Mouse (Mus musculus): Measurements from ENCODE around the gene Npm1.

The Npm1 gene

DNA sequence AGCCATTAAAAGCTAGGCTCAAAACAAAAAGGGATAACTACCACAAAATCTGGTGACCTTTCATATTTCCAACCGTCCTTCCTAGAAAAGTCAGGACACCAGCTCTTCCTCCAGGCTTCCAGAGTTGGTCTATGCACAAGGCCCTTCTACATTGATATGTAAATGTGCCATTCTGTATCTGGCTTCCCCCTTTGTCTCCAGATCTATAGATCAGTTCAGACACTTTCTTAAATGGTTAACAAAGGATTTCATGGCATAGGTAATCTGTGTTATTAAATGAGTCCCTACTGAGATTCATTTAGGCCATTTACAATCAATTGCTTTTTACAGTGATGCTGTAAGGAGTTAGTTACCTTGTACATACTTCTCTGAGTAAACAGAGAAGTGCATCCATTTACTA is 16.8 kb upstream of the Npm1 start:
- no peak for DNase-seq

DNA sequence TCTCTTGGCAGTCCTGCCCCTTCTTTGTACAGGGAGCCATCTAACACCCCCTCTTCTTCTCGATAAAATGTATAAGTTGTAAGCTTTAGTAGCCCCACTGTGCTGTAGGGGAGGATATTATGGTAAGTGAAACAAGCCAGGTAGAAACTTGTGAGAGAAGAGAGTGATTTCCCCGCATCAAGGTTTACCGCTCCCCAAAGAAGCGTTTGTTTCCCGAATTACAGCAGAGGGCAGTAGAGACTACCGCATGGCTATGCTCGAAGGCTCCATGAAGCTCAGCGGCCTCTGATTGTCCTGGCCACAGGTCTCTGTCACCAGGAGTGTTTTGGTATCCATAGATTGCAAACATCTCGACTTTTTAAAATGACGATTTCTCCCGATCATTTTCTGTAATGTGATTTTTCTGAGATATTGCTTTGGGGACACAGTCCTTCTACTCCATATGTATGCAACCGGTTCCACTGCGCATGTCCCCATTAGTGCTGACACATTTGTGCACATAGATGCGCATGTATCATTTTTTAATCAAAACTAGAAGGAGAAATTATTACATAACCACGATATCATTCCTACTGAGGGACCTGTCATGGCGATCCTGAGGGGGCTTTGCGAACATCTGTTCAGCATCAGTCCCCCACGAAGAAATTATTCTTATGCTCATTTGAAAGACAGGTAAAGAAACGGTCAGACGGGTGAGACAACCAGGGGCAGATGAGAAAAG is 13.7 kb upstream of the Npm1 start:
- peak in 1 of 2 experiments; percentile 50 for DNase-seq

GRCm38 (mm10) chr11:33175768-33176167 is 12.8 kb upstream of the Npm1 start:
- no peak for DNase-seq

- peak in 1 of 2 experiments; percentile 65 for DNase-seq
Measured at GRCm38 (mm10) chr11:33170489-33170888, 7.5 kb upstream of the Npm1 start.

- DNase-seq, result peak; percentile 78 to 82
Measured at GRCm38 (mm10) chr11:33162211-33162997, 602 bp downstream of the Npm1 start.

DNA sequence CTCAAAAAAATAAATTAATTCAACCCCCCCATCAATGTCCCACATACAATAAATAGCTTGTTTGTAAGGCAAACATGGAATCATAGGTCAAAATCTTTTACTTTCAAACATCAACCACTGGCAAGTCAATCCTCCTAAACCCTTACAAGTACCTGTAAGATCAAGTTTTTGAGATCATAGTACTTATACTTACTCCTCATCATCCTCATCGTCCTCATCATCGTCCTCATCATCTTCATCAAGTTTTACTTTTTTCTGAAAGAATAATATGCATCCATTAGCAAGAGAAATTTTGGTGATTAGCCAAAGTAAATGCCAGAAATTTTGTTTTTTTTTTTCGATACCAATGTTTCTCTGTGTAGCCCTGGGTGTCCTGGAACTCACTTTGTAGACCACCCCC is 3.3 kb downstream of the Npm1 start:
- no peak for DNase-seq

- no peak for DNase-seq
Measured at GRCm38 (mm10) chr11:33157453-33158196, 5.4 kb downstream of the Npm1 start.

GRCm38 (mm10) chr11:33156436-33157015 is 6.5 kb downstream of the Npm1 start:
- DNase-seq, result no peak

GRCm38 (mm10) chr11:33154459-33154858 is 8.5 kb downstream of the Npm1 start:
- no peak for DNase-seq

DNA sequence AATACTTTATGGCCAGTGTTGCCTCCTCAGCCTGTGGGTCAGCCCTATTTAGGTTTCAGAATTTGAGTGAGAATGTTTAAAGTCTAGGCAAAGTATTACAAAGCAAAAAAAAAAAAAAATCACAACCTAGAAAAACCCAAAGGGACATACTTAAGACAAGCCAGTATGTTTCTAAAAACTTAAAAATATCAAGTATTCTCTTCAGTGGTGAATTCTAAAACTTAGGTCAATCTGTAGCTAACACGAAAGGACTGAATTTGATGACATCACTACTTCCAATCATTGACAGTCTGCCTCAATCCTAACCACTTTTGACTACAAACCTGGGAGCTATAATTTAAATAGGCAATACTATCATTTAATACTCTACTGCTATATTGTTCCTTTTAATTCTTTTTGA is 10.0 kb downstream of the Npm1 start:
- DNase-seq, result no peak

GRCm38 (mm10) chr11:33151780-33152145 is 11.2 kb downstream of the Npm1 start:
- DNase-seq, result no peak

- no peak for DNase-seq
Measured at GRCm38 (mm10) chr11:33151128-33151779, 11.8 kb downstream of the Npm1 start.

- no peak for DNase-seq
Measured at GRCm38 (mm10) chr11:33150364-33150763, 12.6 kb downstream of the Npm1 start.

- no peak for DNase-seq
Measured at GRCm38 (mm10) chr11:33149453-33149852, 13.6 kb downstream of the Npm1 start.

DNA sequence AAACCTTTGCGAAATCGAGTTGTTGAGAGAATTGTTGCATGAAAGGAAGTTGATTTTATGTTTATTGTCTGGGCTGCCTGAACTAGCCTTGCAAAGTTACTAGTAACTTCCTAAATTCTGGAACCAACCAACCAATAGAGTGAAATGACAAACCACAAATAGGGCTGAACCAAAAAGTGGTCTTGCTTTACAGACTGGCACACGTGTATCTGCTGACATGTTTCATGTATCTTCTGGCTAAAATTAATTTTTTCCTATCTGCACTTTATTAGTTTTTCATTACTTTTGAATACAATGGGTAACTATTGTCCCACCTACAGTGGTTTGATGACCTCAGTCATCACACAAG is 13.9 kb downstream of the Npm1 start:
- no peak for DNase-seq

GRCm38 (mm10) chr11:33148338-33149087 is 14.5 kb downstream of the Npm1 start:
- DNase-seq, result peak; percentile 83 to 85

- DNase-seq, result peak; percentile 64 to 83
Measured at GRCm38 (mm10) chr11:33147572-33148337, 15.3 kb downstream of the Npm1 start.

GRCm38 (mm10) chr11:33147171-33147571 is 15.8 kb downstream of the Npm1 start, which contains the start of gene Fgf18:
TSS of gene Fgf18 (minus strand) at chr11:33147400.
- peak in 1 of 2 experiments; percentile 62 for DNase-seq

DNA sequence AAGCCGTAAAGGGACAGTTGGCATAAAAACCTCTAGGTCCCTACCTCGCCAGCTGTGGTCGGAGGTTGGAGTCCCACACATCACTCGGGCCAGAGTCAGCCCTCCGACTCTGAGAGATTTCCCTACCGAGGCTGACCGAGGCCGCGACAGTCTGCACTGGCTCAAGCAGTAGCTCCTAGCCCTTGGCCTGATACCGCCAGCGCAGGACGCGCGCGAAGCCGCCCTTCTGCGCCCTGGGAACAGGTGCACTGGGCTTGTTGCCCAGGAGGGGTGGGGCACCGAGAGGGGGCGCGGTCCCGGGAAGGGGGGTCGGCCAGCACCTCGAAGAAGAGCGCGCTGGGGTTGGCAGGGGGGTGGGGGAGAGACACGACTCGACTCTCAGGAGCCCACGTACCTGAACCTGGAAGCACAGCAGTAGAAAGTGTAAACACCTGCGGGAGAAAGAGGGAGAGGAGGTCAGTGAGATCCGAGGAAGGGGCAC is 16.3 kb downstream of the Npm1 start:
- DNase-seq, result peak; percentile 66 to 77

DNA sequence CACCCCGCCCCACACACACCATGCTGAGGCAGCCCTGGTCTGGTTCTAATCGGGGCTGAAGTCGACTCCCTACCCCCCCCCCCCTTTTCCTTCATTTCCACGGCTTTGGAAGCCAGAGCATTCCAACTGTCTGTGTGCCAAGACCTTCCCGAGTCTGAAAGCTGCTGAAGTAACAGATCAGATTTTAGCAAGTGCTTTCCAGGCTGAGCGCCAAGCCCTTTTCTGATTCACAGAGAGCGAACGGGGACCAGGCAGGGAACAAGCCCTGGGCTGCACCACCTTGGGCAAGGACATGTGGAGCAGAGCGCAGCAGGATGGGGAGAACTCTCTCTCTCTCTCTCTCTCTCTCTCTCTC is 16.9 kb downstream of the Npm1 start:
- DNase-seq, result peak; percentile 77 to 84
